Mouse (Mus musculus): ENCODE data around the gene Slc22a22.

GRCm38 (mm10) chr15:57316486-57316885, 160.9 kb downstream of the Slc22a22 start:
- TF ChIP-seq GATA1 (IDR thresholded peaks at IDR 0.05; ENCODE audit: borderline replicate concordance, low read length) = no peak
- TF ChIP-seq CTCF (IDR thresholded peaks at IDR 0.05; ENCODE audit: low read depth, low read length) = no peak
- no peak for TF ChIP-seq TAL1 (conservative IDR thresholded peaks at IDR 0.05; ENCODE audit: low read depth, low read length)

Data from G1E (cell line).